Mouse (Mus musculus): ENCODE measurements around the gene Dscaml1. TPM values are rescaled to one million over a fixed set of nuclear protein-coding genes. Genes with fewer than 3 reads are reported as not detected.

The Dscaml1 gene
- polyA plus RNA-seq, 1 experiment, result 1.3 TPM

GRCm38 (mm10) chr9:45598117-45598516, 171.7 kb downstream of the Dscaml1 start:
- Histone ChIP-seq H3K27me3 (ENCODE audit: control insufficient read depth, insufficient read depth, low read length) (no peaks in the 10 kb centered on the region), H3K27ac (ENCODE audit: insufficient read depth, low read length) (no peak overlapping the region), H3K4me1 (ENCODE audit: control insufficient read depth, insufficient read depth, insufficient read length) (no peaks in the 10 kb centered on the region), H3K4me3 (ENCODE audit: extremely low read depth, insufficient read depth, insufficient read length) (no peak overlapping the region), H3K36me3 (ENCODE audit: control insufficient read depth, insufficient read depth, low read length) (no peaks in the 10 kb centered on the region)
- no peak for DNase-seq (ENCODE audit: low read depth in 1 of 2, low spot score in 2 of 2)
- WGBS, result 88% methylated on average over 5 of the region's 5 CpGs
- TF ChIP-seq POLR2A (IDR thresholded peaks at IDR 0.05; ENCODE audit: low read depth, low read length) (no peak), CTCF (IDR thresholded peaks at IDR 0.05; ENCODE audit: extremely low read depth, insufficient read depth, insufficient read length, insufficient replicate concordance) (no peak)

- Histone ChIP-seq H3K27me3 (ENCODE audit: control insufficient read depth, insufficient read depth, low read length) (no peaks in the 10 kb centered on the region), H3K4me3 (ENCODE audit: extremely low read depth, insufficient read depth, insufficient read length) (no peak overlapping the region), H3K4me1 (ENCODE audit: control insufficient read depth, insufficient read depth, insufficient read length) (no peaks in the 10 kb centered on the region), H3K27ac (ENCODE audit: insufficient read depth, low read length) (no peak overlapping the region), H3K36me3 (ENCODE audit: control insufficient read depth, insufficient read depth, low read length) (no peaks in the 10 kb centered on the region)
- no peak for DNase-seq (ENCODE audit: low read depth in 1 of 2, low spot score in 2 of 2)
- TF ChIP-seq POLR2A (IDR thresholded peaks at IDR 0.05; ENCODE audit: low read depth, low read length), result no peak
- no peak for TF ChIP-seq CTCF (IDR thresholded peaks at IDR 0.05; ENCODE audit: extremely low read depth, insufficient read depth, insufficient read length, insufficient replicate concordance)
- WGBS, result 55% methylated on average over 4 of the region's 4 CpGs
These were observed 172.9 kb downstream of the Dscaml1 start for GRCm38 (mm10) chr9:45599377-45599776.

GRCm38 (mm10) chr9:45607337-45607736, 180.9 kb downstream of the Dscaml1 start:
- no peaks in the 10 kb centered on the region for H3K4me1 ChIP-seq (ENCODE audit: control insufficient read depth, insufficient read depth, insufficient read length)
- H3K27me3 ChIP-seq (ENCODE audit: control insufficient read depth, insufficient read depth, low read length), result no peaks in the 10 kb centered on the region
- no peak overlapping the region for H3K4me3 ChIP-seq (ENCODE audit: extremely low read depth, insufficient read depth, insufficient read length)
- no peak for DNase-seq (ENCODE audit: low read depth in 1 of 2, low spot score in 2 of 2)
- TF ChIP-seq CTCF (IDR thresholded peaks at IDR 0.05; ENCODE audit: extremely low read depth, insufficient read depth, insufficient read length, insufficient replicate concordance) (no peak), POLR2A (IDR thresholded peaks at IDR 0.05; ENCODE audit: low read depth, low read length) (no peak)
- no peaks in the 10 kb centered on the region for H3K36me3 ChIP-seq (ENCODE audit: control insufficient read depth, insufficient read depth, low read length)
- H3K27ac ChIP-seq (ENCODE audit: insufficient read depth, low read length), result no peak overlapping the region

GRCm38 (mm10) chr9:45608097-45609031, 181.9 kb downstream of the Dscaml1 start:
- no peaks in the 10 kb centered on the region for H3K27me3 ChIP-seq (ENCODE audit: control insufficient read depth, insufficient read depth, low read length)
- H3K27ac ChIP-seq (ENCODE audit: insufficient read depth, low read length), result no peak overlapping the region
- TF ChIP-seq CTCF (IDR thresholded peaks at IDR 0.05; ENCODE audit: extremely low read depth, insufficient read depth, insufficient read length, insufficient replicate concordance) (no peak), POLR2A (IDR thresholded peaks at IDR 0.05; ENCODE audit: low read depth, low read length) (no peak)
- DNase-seq (ENCODE audit: low read depth in 1 of 2, low spot score in 2 of 2), result no peak
- H3K36me3 ChIP-seq (ENCODE audit: control insufficient read depth, insufficient read depth, low read length), result no peaks in the 10 kb centered on the region
- H3K4me3 ChIP-seq (ENCODE audit: extremely low read depth, insufficient read depth, insufficient read length), result no peak overlapping the region
- H3K4me1 ChIP-seq (ENCODE audit: control insufficient read depth, insufficient read depth, insufficient read length), result no peaks in the 10 kb centered on the region
- 51% methylated on average over 13 of the region's 13 CpGs for WGBS

GRCm38 (mm10) chr9:45610336-45611060, 184.1 kb downstream of the Dscaml1 start:
- no peaks in the 10 kb centered on the region for H3K36me3 ChIP-seq (ENCODE audit: control insufficient read depth, insufficient read depth, low read length)
- no peak overlapping the region for H3K4me3 ChIP-seq (ENCODE audit: extremely low read depth, insufficient read depth, insufficient read length)
- H3K27ac ChIP-seq (ENCODE audit: insufficient read depth, low read length), result no peak overlapping the region
- no peak for DNase-seq (ENCODE audit: low read depth in 1 of 2, low spot score in 2 of 2)
- 78% methylated on average over 11 of the region's 11 CpGs for WGBS
- TF ChIP-seq CTCF (IDR thresholded peaks at IDR 0.05; ENCODE audit: extremely low read depth, insufficient read depth, insufficient read length, insufficient replicate concordance), result no peak
- TF ChIP-seq POLR2A (IDR thresholded peaks at IDR 0.05; ENCODE audit: low read depth, low read length), result no peak
- peaks cover 4% of the 10 kb centered on the region; the same call in 1 of the 2 replicates for H3K4me1 ChIP-seq (ENCODE audit: control insufficient read depth, insufficient read depth, insufficient read length)
- no peaks in the 10 kb centered on the region for H3K27me3 ChIP-seq (ENCODE audit: control insufficient read depth, insufficient read depth, low read length)

- H3K4me3 ChIP-seq (ENCODE audit: extremely low read depth, insufficient read depth, insufficient read length), result no peak overlapping the region
- no peak for TF ChIP-seq CTCF (IDR thresholded peaks at IDR 0.05; ENCODE audit: extremely low read depth, insufficient read depth, insufficient read length, insufficient replicate concordance)
- no peak for TF ChIP-seq POLR2A (IDR thresholded peaks at IDR 0.05; ENCODE audit: low read depth, low read length)
- H3K27me3 ChIP-seq (ENCODE audit: control insufficient read depth, insufficient read depth, low read length), result no peaks in the 10 kb centered on the region
- no peaks in the 10 kb centered on the region for H3K36me3 ChIP-seq (ENCODE audit: control insufficient read depth, insufficient read depth, low read length)
- no peak for DNase-seq (ENCODE audit: low read depth in 1 of 2, low spot score in 2 of 2)
- H3K4me1 ChIP-seq (ENCODE audit: control insufficient read depth, insufficient read depth, insufficient read length), result peaks cover 4% of the 10 kb centered on the region; the same call in 1 of the 2 replicates
- no peak overlapping the region for H3K27ac ChIP-seq (ENCODE audit: insufficient read depth, low read length)
- WGBS, result 60% methylated on average over 1 of the region's 1 CpGs
These were observed 188.2 kb downstream of the Dscaml1 start for GRCm38 (mm10) chr9:45614616-45615015.
